10 mouse cellular contexts compared by ENCODE assay signal in the genomic region with DNA sequence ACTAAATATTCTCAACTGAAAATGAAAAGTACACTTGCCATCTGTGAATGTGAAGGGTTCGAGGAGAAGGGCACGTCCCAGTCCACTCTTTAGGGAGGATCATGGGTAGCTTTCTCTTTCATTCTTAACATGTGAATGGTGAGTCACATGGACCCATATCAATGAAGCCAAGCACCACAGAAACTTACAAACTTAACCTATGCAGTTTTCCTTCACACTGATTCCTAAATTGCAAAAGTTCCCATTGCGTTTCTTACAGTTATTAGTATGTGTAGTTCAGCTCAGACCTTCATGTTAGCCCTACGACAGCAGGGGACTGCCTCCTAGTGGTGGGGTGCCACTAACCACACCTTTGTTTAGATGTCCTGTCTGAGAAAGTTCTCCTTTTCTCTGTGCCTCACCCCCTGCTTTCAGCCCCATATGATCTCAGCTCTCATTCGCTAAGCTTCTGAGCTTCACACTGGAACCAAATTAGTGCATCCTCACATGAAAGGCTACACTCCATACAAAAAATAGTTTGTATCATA. TPM values are rescaled to one million over a fixed set of nuclear protein-coding genes. Genes with fewer than 3 reads are reported as not detected.
DNase-seq lines count a peak whose midpoint lies in the region; TF ChIP-seq lines count a peak whose summit lies in the region.
"Had no signal": no experiment of that assay in that cellular context is flagged by ENCODE, and none has a peak within 500 bp of the region (broad histone marks: within the 10 kb centered on the region; RNA-seq: fewer than 3 reads in every experiment).

No protein-coding gene starts in this region.

- intact Hi-C loops in left cerebral cortex, adult 2 months (cut with DNase I), result no loop called here
- intact Hi-C loops in left cerebral cortex, postnatal 4 days (cut with DNase I), result no loop called here

- no peaks in the 10 kb centered on the region for H3K27me3 ChIP-seq in CH12.LX (replicated peaks)
- H3K27me3 ChIP-seq: limb, embryonic 12.5 days had no signal

- H3K4me3 ChIP-seq in left cerebral cortex, adult 2 months, result no peak overlapping the region
- H3K4me3 ChIP-seq in CH12.LX (replicated peaks in 1 of 3; ENCODE audit: low read depth in 2 of 3, low read length in 2 of 3, poor library complexity in 1 of 3), result no peak overlapping the region
- no peak overlapping the region for H3K4me3 ChIP-seq in embryonic fibroblast, embryonic 13.5 days (ENCODE audit: insufficient read depth, low read length)
- H3K4me3 ChIP-seq: limb, embryonic 12.5 days had no signal

- no peaks in the 10 kb centered on the region for H3K9me3 ChIP-seq in CH12.LX (replicated peaks; ENCODE audit: low read length)
- H3K9me3 ChIP-seq: limb, embryonic 12.5 days had no signal

- TF ChIP-seq CTCF in left cerebral cortex, adult 2 months (IDR thresholded peaks at IDR 0.05), result peak; percentile 26
- TF ChIP-seq CTCF in CH12.LX (conservative IDR thresholded peaks at IDR 0.05 in 1 of 2, IDR thresholded peaks at IDR 0.05 in 1 of 2; ENCODE audit: low read depth in 2 of 2, low read length in 2 of 2), result peak; percentile 86 to 96
- peak; percentile 22; the same call in 1 of the 2 replicates for TF ChIP-seq CTCF in embryonic fibroblast, embryonic 13.5 days (IDR thresholded peaks at IDR 0.05; ENCODE audit: borderline replicate concordance, insufficient read depth, low read length)

- DNase-seq in embryo, embryonic 10 days (ENCODE audit: low spot score), result peak; percentile 39
- DNase-seq in embryo, embryonic 9.5 days (ENCODE audit: extremely low spot score), result no peak
- DNase-seq in left cerebral cortex, adult 2 months (ENCODE audit: extremely low spot score in 1 of 2, low spot score in 2 of 2), result no peak
- no peak for DNase-seq in left cerebral cortex, postnatal 4 days
- DNase-seq in CH12.LX (ENCODE audit: extremely low read depth), result peak; percentile 71
- DNase-seq in yolk sac, embryonic 10.5 days (ENCODE audit: low spot score), result no peak
- no peak for DNase-seq in urinary bladder, postnatal 10 days (ENCODE audit: low spot score)

- H3K79me2 ChIP-seq in CH12.LX (replicated peaks; ENCODE audit: control insufficient read depth, extremely low read depth, insufficient read depth, poor library complexity, severe bottlenecking), result no peaks in the 10 kb centered on the region

- H3K4me2 ChIP-seq in CH12.LX (ENCODE audit: insufficient read depth, low read depth, poor library complexity, severe bottlenecking), result peak overlapping the region; percentile 77
- H3K4me2 ChIP-seq: limb, embryonic 12.5 days had no signal

- no peak overlapping the region for H3K27ac ChIP-seq in left cerebral cortex, adult 2 months
- H3K27ac ChIP-seq in CH12.LX (ENCODE audit: insufficient read depth, low read depth), result no peak overlapping the region
- no peak overlapping the region for H3K27ac ChIP-seq in embryonic fibroblast, embryonic 13.5 days (ENCODE audit: insufficient read depth, low read length)
- H3K27ac ChIP-seq: limb, embryonic 12.5 days had no signal

- peak; percentile 92 for TF ChIP-seq RAD21 in CH12.LX (IDR thresholded peaks at IDR 0.05; ENCODE audit: low read depth, low read length)

- H3K9ac ChIP-seq in CH12.LX (ENCODE audit: insufficient read depth, low read depth), result peak overlapping the region; percentile 50; the same call in 1 of the 2 replicates
- H3K9ac ChIP-seq: limb, embryonic 12.5 days had no signal

- no peak for TF ChIP-seq EP300 in CH12.LX (IDR thresholded peaks at IDR 0.05; ENCODE audit: low read length)

- TF ChIP-seq POLR2A in CH12.LX (IDR thresholded peaks at IDR 0.05; ENCODE audit: low read depth, low read length), result no peak
- no peak for TF ChIP-seq POLR2A in embryonic fibroblast, embryonic 13.5 days (IDR thresholded peaks at IDR 0.05; ENCODE audit: low read depth, low read length)

- dilution Hi-C loops in CH12.LX (cut with MboI; ENCODE audit: extremely low pct_ligation_motif_present, extremely low pct_unique_long_range_greater_than_20kb, low sequenced_read_pairs), result no loop called here

- in situ Hi-C loops in CH12.LX (cut with MboI; ENCODE audit: low pct_ligation_motif_present, low pct_unique_long_range_greater_than_20kb, low sequenced_read_pairs), result no loop called here

- H3K4me1 ChIP-seq in CH12.LX (ENCODE audit: control insufficient read depth in 1 of 2, insufficient read depth in 2 of 2), result peaks cover 1 to 13% of the 10 kb centered on the region in 2 experiments; a peak in 3 of 4 replicates
- H3K4me1 ChIP-seq in embryonic fibroblast, embryonic 13.5 days (ENCODE audit: control insufficient read depth, insufficient read depth, low read length), result no peaks in the 10 kb centered on the region
- H3K4me1 ChIP-seq: limb, embryonic 12.5 days had no signal

- no peaks in the 10 kb centered on the region for H3K36me3 ChIP-seq in CH12.LX (replicated peaks in 1 of 2; ENCODE audit: control insufficient read depth in 1 of 2, insufficient read depth in 1 of 2, low read length in 1 of 2)
- H3K36me3 ChIP-seq: limb, embryonic 12.5 days had no signal

TF ChIP-seq in CH12.LX, 34 proteins besides CTCF, POLR2A, EP300 and RAD21:
- TF ChIP-seq MAFK (IDR thresholded peaks at IDR 0.05; ENCODE audit: insufficient replicate concordance, low read length) (no peak), GABPA (IDR thresholded peaks at IDR 0.05; ENCODE audit: insufficient replicate concordance, low read depth, low read length) (no peak), CHD1 (IDR thresholded peaks at IDR 0.05; ENCODE audit: low read depth, low read length) (no peak), IRF4 (IDR thresholded peaks at IDR 0.05; ENCODE audit: low read depth, low read length) (peak; percentile 38; the same call in 1 of the 2 replicates), NELFE (IDR thresholded peaks at IDR 0.05; ENCODE audit: low read depth, low read length) (no peak), HCFC1 (IDR thresholded peaks at IDR 0.05; ENCODE audit: low read depth, low read length) (no peak), TBP (conservative IDR thresholded peaks at IDR 0.05; ENCODE audit: low read depth, low read length) (no peak), KAT2A (IDR thresholded peaks at IDR 0.05; ENCODE audit: insufficient replicate concordance, low read length) (no peak), ETS1 (conservative IDR thresholded peaks at IDR 0.05; ENCODE audit: low read depth, low read length) (no peak), SMC3 (IDR thresholded peaks at IDR 0.05; ENCODE audit: low read depth, low read length) (peak; percentile 92), MEF2A (IDR thresholded peaks at IDR 0.05; ENCODE audit: borderline replicate concordance, low read depth, low read length) (peak; percentile 40; the same call in 1 of the 2 replicates), E2F4 (IDR thresholded peaks at IDR 0.05; ENCODE audit: insufficient replicate concordance, low read depth, low read length) (no peak), JUN (IDR thresholded peaks at IDR 0.05; ENCODE audit: insufficient read depth, low read depth, low read length) (no peak), POLR2AphosphoS2 (IDR thresholded peaks at IDR 0.05; ENCODE audit: low read depth, low read length) (no peak), TCF12 (IDR thresholded peaks at IDR 0.05; ENCODE audit: low read depth, low read length) (no peak), MAX (IDR thresholded peaks at IDR 0.05; ENCODE audit: low read length) (peak; percentile 84), USF1 (IDR thresholded peaks at IDR 0.05; ENCODE audit: low read depth, low read length) (peak; percentile 5; the same call in 1 of the 2 replicates), ZC3H11A (IDR thresholded peaks at IDR 0.05; ENCODE audit: low read depth, low read length) (peak; percentile 54; the same call in 1 of the 2 replicates), USF2 (conservative IDR thresholded peaks at IDR 0.05; ENCODE audit: low read depth, low read length) (no peak), ZNF384 (IDR thresholded peaks at IDR 0.05; ENCODE audit: low read depth, low read length) (no peak), ZKSCAN1 (IDR thresholded peaks at IDR 0.05; ENCODE audit: borderline replicate concordance, low read depth, low read length) (no peak), MYC (IDR thresholded peaks at IDR 0.05; ENCODE audit: low read depth, low read length) (peak; percentile 70), UBTF (IDR thresholded peaks at IDR 0.05; ENCODE audit: low read depth, low read length) (no peak), ELF1 (IDR thresholded peaks at IDR 0.05; ENCODE audit: low read depth, low read length) (0 out of 2 replicates have a peak, but pooled peaks have one; percentile 15), RCOR1 (conservative IDR thresholded peaks at IDR 0.05; ENCODE audit: low read depth, low read length) (no peak)

RNA-seq across cellular contexts. Expression of a gene that starts 28.6 kb away (rescaled TPM):
- 1 to 10 TPM; 5.0 to 7.4 TPM for total RNA-seq in left cerebral cortex, adult 2 months (2021)
- total RNA-seq in left cerebral cortex, postnatal 4 days (2021), result 10 to 100 TPM; 10.4 to 12.0 TPM
- total RNA-seq in CH12.LX (2012; rRNA removed), result not detected in 2 replicates
- not detected in 2 replicates for total RNA-seq in CH12.LX (2014; rRNA removed)
- polyA plus RNA-seq in CH12.LX (2012; ENCODE audit: insufficient read length, low read depth), result not detected in 2 replicates
- polyA plus RNA-seq in embryonic fibroblast, embryonic 13.5 days (2011; ENCODE audit: insufficient read length, low read depth, missing spikeins), result 0.43 TPM in 1 of 2 replicates, not detected in the other
- polyA plus RNA-seq: intestine, embryonic 14.5 days had no signal

Comparison
In these comparisons a context has a peak if more than half of its experiments do, and no peak if none do; other contexts are left out.
1. DNase-seq: peak in embryo, embryonic 10 days (single experiment) and CH12.LX (single experiment); none in embryo, embryonic 9.5 days (single experiment), left cerebral cortex, adult 2 months (0 of 2), left cerebral cortex, postnatal 4 days (single experiment), yolk sac, embryonic 10.5 days (single experiment) and urinary bladder, postnatal 10 days (single experiment).
2. CTCF ChIP-seq: peak in every context shown above with its lines; median percentile 91 in CH12.LX; 26 in left cerebral cortex, adult 2 months; 22 in embryonic fibroblast, embryonic 13.5 days.
3. RNA of a gene that starts 28.6 kb away (total RNA-seq): 10.4 to 12.0 TPM in left cerebral cortex, postnatal 4 days and 5.0 to 7.4 TPM in left cerebral cortex, adult 2 months; not detected in CH12.LX; every median in the first group is over 4 times any median in the second.